Mouse (Mus musculus): ENCODE data around the gene Olfr741. TPM values are rescaled to one million over a fixed set of nuclear protein-coding genes. Genes with fewer than 3 reads are reported as not detected.

Gene Olfr741
- not detected in 2 replicates for polyA plus RNA-seq (2015; fragmentation: Nextera tagmentation; extraction: Ambion mirVana)

DNA sequence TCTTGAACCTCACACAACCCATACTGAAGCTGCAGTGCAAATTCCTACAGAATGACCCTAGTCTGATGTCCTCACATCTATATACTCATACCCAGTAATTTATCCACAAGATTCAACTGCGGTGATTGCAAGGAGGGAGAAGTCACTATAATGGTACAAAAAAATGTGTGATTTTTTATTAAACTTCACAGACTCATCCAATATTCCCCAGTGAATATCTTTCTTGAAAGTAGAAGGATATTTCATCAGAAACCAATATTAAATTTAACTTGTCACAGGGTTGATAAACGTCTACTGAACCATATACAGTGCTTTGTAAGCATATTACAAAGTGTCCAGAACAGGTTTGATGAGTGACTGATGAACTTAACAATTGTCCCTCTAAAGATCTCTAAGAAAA is at the start of gene Olfr741:
TSS of gene Olfr741 (plus strand) at position 301 of the 400 bp plus-strand sequence.
- no peak within 1 kb of the TSS for H3K27ac ChIP-seq (ENCODE audit: low read length)
- no peaks in the 10 kb centered on the region for H3K27me3 ChIP-seq (ENCODE audit: control insufficient read depth, insufficient read depth, low read length)
- no peaks in the 10 kb centered on the region for H3K9me3 ChIP-seq (replicated peaks; ENCODE audit: control insufficient read depth, low read length)
- no peak within 1 kb of the TSS for H3K4me2 ChIP-seq (ENCODE audit: low read depth, low read length)
- no peaks in the 10 kb centered on the region for H3K4me1 ChIP-seq (ENCODE audit: control insufficient read depth, insufficient read depth, low read length)
- WGBS = 69% methylated on average over 2 of the region's 2 CpGs
- ATAC-seq (ENCODE audit: insufficient read depth, low FRiP score) = no peak
- H3K4me3 ChIP-seq (replicated peaks; ENCODE audit: low read length) = no peak within 1 kb of the TSS
- H3K9ac ChIP-seq (ENCODE audit: low read length) = no peak within 1 kb of the TSS
- no peaks in the 10 kb centered on the region for H3K36me3 ChIP-seq (ENCODE audit: control insufficient read depth, insufficient read depth, low read length)

- WGBS = 79% methylated on average over 3 of the region's 3 CpGs
- Histone ChIP-seq H3K9ac (ENCODE audit: low read length) (no peak within 1 kb of the TSS), H3K4me1 (ENCODE audit: control insufficient read depth, insufficient read depth, low read length) (no peaks in the 10 kb centered on the region), H3K36me3 (ENCODE audit: control insufficient read depth, insufficient read depth, low read length) (no peaks in the 10 kb centered on the region), H3K27ac (ENCODE audit: low read length) (no peak within 1 kb of the TSS), H3K4me2 (ENCODE audit: low read depth, low read length) (no peak within 1 kb of the TSS), H3K27me3 (ENCODE audit: control insufficient read depth, insufficient read depth, low read length) (no peaks in the 10 kb centered on the region), H3K4me3 (replicated peaks; ENCODE audit: low read length) (no peak within 1 kb of the TSS), H3K9me3 (replicated peaks; ENCODE audit: control insufficient read depth, low read length) (no peaks in the 10 kb centered on the region)
- ATAC-seq (ENCODE audit: insufficient read depth, low FRiP score) = no peak
Observed at GRCm38 (mm10) chr14:50445245-50445644, 27.3 kb upstream of the Olfr741 start, which contains the start of gene Olfr740. Gene Olfr740, plus strand, starts transcription at chr14:50445545.

DNA sequence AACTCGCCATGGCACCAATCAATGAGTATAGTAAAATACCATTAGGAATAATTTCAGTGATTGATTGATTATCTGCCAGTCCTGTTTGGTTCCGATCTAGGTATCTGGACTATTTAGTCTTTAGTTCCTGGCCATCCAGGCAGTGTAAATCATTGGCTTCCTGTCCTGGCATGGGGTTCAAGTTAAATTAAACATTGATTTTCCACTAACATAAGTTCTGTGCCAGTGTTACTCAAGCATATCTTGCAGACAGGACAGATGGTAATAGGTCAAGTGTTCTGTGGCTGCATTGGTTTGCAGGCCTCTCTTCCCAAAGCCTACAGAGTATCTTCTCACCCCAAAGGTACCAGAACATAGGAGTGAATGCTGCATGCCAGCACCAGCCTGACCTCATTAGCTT is 5.9 kb downstream of the Olfr741 start:
- no peaks in the 10 kb centered on the region for H3K9me3 ChIP-seq (replicated peaks; ENCODE audit: control insufficient read depth, low read length)
- H3K9ac ChIP-seq (ENCODE audit: low read length) = no peak overlapping the region
- H3K4me2 ChIP-seq (ENCODE audit: low read depth, low read length) = no peak overlapping the region
- no peaks in the 10 kb centered on the region for H3K36me3 ChIP-seq (ENCODE audit: control insufficient read depth, insufficient read depth, low read length)
- H3K27ac ChIP-seq (ENCODE audit: low read length) = no peak overlapping the region
- 53% methylated on average over 2 of the region's 2 CpGs for WGBS
- no peak overlapping the region for H3K4me3 ChIP-seq (replicated peaks; ENCODE audit: low read length)
- H3K27me3 ChIP-seq (ENCODE audit: control insufficient read depth, insufficient read depth, low read length) = no peaks in the 10 kb centered on the region
- no peaks in the 10 kb centered on the region for H3K4me1 ChIP-seq (ENCODE audit: control insufficient read depth, insufficient read depth, low read length)
- ATAC-seq (ENCODE audit: insufficient read depth, low FRiP score) = no peak

DNA sequence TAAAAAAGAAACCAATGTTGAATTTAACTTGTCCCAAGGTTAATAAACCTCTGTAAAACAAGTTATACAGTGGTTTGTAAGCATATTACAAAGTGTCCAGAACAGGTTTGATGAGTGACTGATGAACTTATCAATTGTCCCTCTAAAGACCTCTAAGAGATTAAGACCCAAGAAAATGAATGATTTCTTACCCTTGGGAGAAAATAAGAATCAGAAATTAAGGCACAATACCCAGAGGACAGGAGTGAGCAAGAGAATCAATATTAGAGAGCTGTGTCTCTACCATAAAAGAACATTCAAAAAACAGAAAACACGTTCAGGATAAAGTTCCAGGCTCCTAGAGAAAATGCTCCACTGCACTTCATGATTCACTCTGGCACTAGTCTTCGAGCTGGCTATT is 30.8 kb downstream of the Olfr741 start, which contains the start of gene Olfr742:
TSS of gene Olfr742 (plus strand) at position 301 of the 400 bp plus-strand sequence.
- no peak within 1 kb of the TSS for H3K9ac ChIP-seq (ENCODE audit: low read length)
- H3K36me3 ChIP-seq (ENCODE audit: control insufficient read depth, insufficient read depth, low read length) = no peaks in the 10 kb centered on the region
- no peaks in the 10 kb centered on the region for H3K9me3 ChIP-seq (replicated peaks; ENCODE audit: control insufficient read depth, low read length)
- H3K4me1 ChIP-seq (ENCODE audit: control insufficient read depth, insufficient read depth, low read length) = no peaks in the 10 kb centered on the region
- H3K27ac ChIP-seq (ENCODE audit: low read length) = no peak within 1 kb of the TSS
- no peak for ATAC-seq (ENCODE audit: insufficient read depth, low FRiP score)
- no peak within 1 kb of the TSS for H3K4me2 ChIP-seq (ENCODE audit: low read depth, low read length)
- no peak within 1 kb of the TSS for H3K4me3 ChIP-seq (replicated peaks; ENCODE audit: low read length)
- H3K27me3 ChIP-seq (ENCODE audit: control insufficient read depth, insufficient read depth, low read length) = no peaks in the 10 kb centered on the region
- WGBS = 64% methylated on average over 2 of the region's 2 CpGs

DNA sequence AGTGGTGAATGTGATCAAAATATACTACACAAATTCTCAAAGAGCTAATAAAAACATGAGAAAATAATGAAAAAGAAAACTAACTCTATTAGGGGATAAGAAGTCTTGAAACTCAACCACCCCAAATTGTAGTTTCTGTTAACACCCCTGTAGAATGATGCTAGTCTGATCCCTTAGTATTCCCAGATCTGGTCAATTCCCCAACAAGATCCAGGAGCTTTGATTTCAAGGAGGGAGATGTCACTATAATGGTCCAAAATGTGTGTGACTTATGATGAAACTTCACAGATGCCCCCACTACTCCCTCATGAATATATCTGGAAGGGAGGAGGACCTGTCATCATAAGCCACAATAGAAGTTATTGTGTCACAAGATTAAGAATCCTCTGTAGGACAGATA is 49.0 kb downstream of the Olfr741 start, which contains the start of gene Olfr743:
TSS of gene Olfr743 (plus strand) at position 301 of the 400 bp plus-strand sequence.
- no peak within 1 kb of the TSS for H3K9ac ChIP-seq (ENCODE audit: low read length)
- no peak within 1 kb of the TSS for H3K4me3 ChIP-seq (replicated peaks; ENCODE audit: low read length)
- no peak for ATAC-seq (ENCODE audit: insufficient read depth, low FRiP score)
- H3K4me2 ChIP-seq (ENCODE audit: low read depth, low read length) = no peak within 1 kb of the TSS
- H3K9me3 ChIP-seq (replicated peaks; ENCODE audit: control insufficient read depth, low read length) = no peaks in the 10 kb centered on the region
- H3K27ac ChIP-seq (ENCODE audit: low read length) = no peak within 1 kb of the TSS
- H3K27me3 ChIP-seq (ENCODE audit: control insufficient read depth, insufficient read depth, low read length) = no peaks in the 10 kb centered on the region
- no peaks in the 10 kb centered on the region for H3K4me1 ChIP-seq (ENCODE audit: control insufficient read depth, insufficient read depth, low read length)
- no peaks in the 10 kb centered on the region for H3K36me3 ChIP-seq (ENCODE audit: control insufficient read depth, insufficient read depth, low read length)

Other genes starting within 250 kb of the Olfr741 start
- gene Olfr731, start 230.9 kb upstream of the Olfr741 start, polyA plus RNA-seq (2015; fragmentation: Nextera tagmentation; extraction: Ambion mirVana) = not detected in 2 replicates
- not detected in 2 replicates for gene Olfr732, start 188.5 kb upstream of the Olfr741 start, polyA plus RNA-seq (2015; fragmentation: Nextera tagmentation; extraction: Ambion mirVana)
- gene Olfr733, start 171.2 kb upstream of the Olfr741 start, polyA plus RNA-seq (2015; fragmentation: Nextera tagmentation; extraction: Ambion mirVana) = not detected in 2 replicates
- not detected in 2 replicates for gene Olfr734, start 146.0 kb upstream of the Olfr741 start, polyA plus RNA-seq (2015; fragmentation: Nextera tagmentation; extraction: Ambion mirVana)
- not detected in 2 replicates for gene Olfr735, start 123.9 kb upstream of the Olfr741 start, polyA plus RNA-seq (2015; fragmentation: Nextera tagmentation; extraction: Ambion mirVana)
- gene Tlr11, start 114.8 kb upstream of the Olfr741 start, polyA plus RNA-seq (2015; fragmentation: Nextera tagmentation; extraction: Ambion mirVana) = not detected in 2 replicates
- gene Olfr736, start 91.6 kb upstream of the Olfr741 start, polyA plus RNA-seq (2015; fragmentation: Nextera tagmentation; extraction: Ambion mirVana) = not detected in 2 replicates
- gene Olfr738, start 65.2 kb upstream of the Olfr741 start, polyA plus RNA-seq (2015; fragmentation: Nextera tagmentation; extraction: Ambion mirVana) = not detected in 2 replicates
- not detected in 2 replicates for gene Olfr739, start 54.1 kb upstream of the Olfr741 start, polyA plus RNA-seq (2015; fragmentation: Nextera tagmentation; extraction: Ambion mirVana)
- gene Olfr740, start 27.2 kb upstream of the Olfr741 start, polyA plus RNA-seq (2015; fragmentation: Nextera tagmentation; extraction: Ambion mirVana) = not detected in 2 replicates
- not detected in 2 replicates for gene Olfr742, start 30.9 kb downstream of the Olfr741 start, polyA plus RNA-seq (2015; fragmentation: Nextera tagmentation; extraction: Ambion mirVana)
- not detected in 2 replicates for gene Olfr743, start 49.1 kb downstream of the Olfr741 start, polyA plus RNA-seq (2015; fragmentation: Nextera tagmentation; extraction: Ambion mirVana)
- gene Olfr744, start 142.1 kb downstream of the Olfr741 start, polyA plus RNA-seq (2015; fragmentation: Nextera tagmentation; extraction: Ambion mirVana) = not detected in 2 replicates
- gene Olfr745, start 166.7 kb downstream of the Olfr741 start, polyA plus RNA-seq (2015; fragmentation: Nextera tagmentation; extraction: Ambion mirVana) = not detected in 2 replicates
- not detected in 2 replicates for gene Olfr746, start 174.3 kb downstream of the Olfr741 start, polyA plus RNA-seq (2015; fragmentation: Nextera tagmentation; extraction: Ambion mirVana)
- gene Olfr747, start 220.5 kb downstream of the Olfr741 start, polyA plus RNA-seq (2015; fragmentation: Nextera tagmentation; extraction: Ambion mirVana) = not detected in 2 replicates
- gene Olfr748, start 234.6 kb downstream of the Olfr741 start, polyA plus RNA-seq (2015; fragmentation: Nextera tagmentation; extraction: Ambion mirVana) = not detected in 2 replicates

Measured in stomach, embryonic 16.5 days (tissue).